Mouse (Mus musculus) embryonic facial prominence, embryonic 13.5 days (tissue): Measurements from ENCODE around the gene Zdhhc14. TPM values are rescaled to one million over a fixed set of nuclear protein-coding genes. Genes with fewer than 3 reads are reported as not detected.

Experiments
- ATAC-seq: fragments of 200-750 bp; cut with Nextera tagmentation; 2 replicates; pipeline ENCODE4 v1.8.0; 2017; ENCODE audit warnings: low read depth; ENCODE audit not compliant: insufficient number of reproducible peaks, insufficient read depth, low FRiP score, low TSS enrichment
- H3K27ac ChIP-seq: fragments of 300-500 bp; sonication (generic); 2 replicates; pipeline ENCODE4 v1.5.1; 2015; ENCODE audit warnings: moderate library complexity, mild to moderate bottlenecking, inconsistent platforms
- H3K27me3 ChIP-seq: fragments of 300-500 bp; sonication (generic); 2 replicates; pipeline ENCODE4 v1.6.1; 2015; ENCODE audit warnings: mild to moderate bottlenecking, inconsistent platforms
- H3K36me3 ChIP-seq: fragments of 300-500 bp; sonication (generic); 2 replicates; pipeline ENCODE4 v1.6.1; 2015; ENCODE audit warnings: mild to moderate bottlenecking, inconsistent platforms
- H3K4me1 ChIP-seq: fragments of 300-500 bp; sonication (generic); 2 replicates; pipeline ENCODE4 v1.6.1; 2015; ENCODE audit warnings: inconsistent platforms
- H3K4me2 ChIP-seq: fragments of 300-500 bp; sonication (generic); 2 replicates; pipeline ENCODE4 v1.6.1; 2015; ENCODE audit warnings: moderate library complexity, mild to moderate bottlenecking, inconsistent platforms
- H3K4me3 ChIP-seq: fragments of 300-500 bp; sonication (generic); 2 replicates; pipeline ENCODE4 v1.5.1; 2015; ENCODE audit warnings: mild to moderate bottlenecking, inconsistent platforms
- H3K9ac ChIP-seq: fragments of 300-500 bp; sonication (generic); 2 replicates; pipeline ENCODE4 v1.6.1; 2015; ENCODE audit warnings: mild to moderate bottlenecking, inconsistent platforms
- H3K9me3 ChIP-seq: fragments of 300-500 bp; sonication (generic); 2 replicates; pipeline ENCODE4 v1.6.1; 2016; ENCODE audit warnings: inconsistent platforms
- WGBS: fragments of 180-500 bp; shearing (Covaris S2); methylation state at CpG from one replicate; pipeline ENCODE4 v1.1.7; 2015; ENCODE audit warnings: mixed read lengths; 5-methylcytosine and 5-hydroxymethylcytosine counted together
- polyA plus RNA-seq: library from polyadenylated mRNA; unstranded; fragments of >200 nt; fragmentation: Nextera tagmentation; extraction: Ambion mirVana; gene quantifications from 2 replicates; pipeline ENCODE4 v1.2.1, GENCODE M21; 2015

The Zdhhc14 gene
- polyA plus RNA-seq, 1 experiment from 2014 or later, result 3.6 TPM

DNA sequence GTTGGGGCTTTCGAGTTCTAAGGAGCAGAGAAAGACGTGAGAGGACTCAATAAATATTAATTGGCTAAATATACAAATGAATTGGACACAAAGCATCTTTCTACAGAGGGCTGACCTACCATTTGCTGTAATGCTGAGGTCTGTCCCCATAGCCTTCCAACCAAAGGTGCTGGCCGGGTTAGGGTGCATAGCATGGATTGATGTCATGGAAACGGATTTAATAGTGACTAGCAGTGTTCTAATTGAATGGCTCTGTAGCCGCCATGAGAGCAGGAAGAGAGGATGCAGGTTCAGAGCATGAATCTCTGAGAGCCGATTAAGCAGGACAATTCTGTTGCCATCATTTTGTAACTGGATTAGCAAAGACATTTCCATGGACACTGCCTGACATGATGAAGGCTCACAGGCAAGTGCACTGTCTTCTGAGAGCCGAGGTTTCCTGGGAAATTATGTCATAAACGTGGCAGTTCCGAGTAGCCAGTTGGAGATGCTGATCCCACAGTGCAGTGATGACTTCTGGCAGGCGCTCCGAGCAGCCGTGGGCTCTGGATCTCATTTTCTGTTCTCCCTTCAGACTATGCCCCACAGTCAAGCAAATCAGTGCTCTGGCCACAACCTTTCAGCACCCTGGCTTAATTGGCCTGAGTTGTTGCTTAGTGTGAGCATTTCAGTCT, 91.3 kb downstream of the Zdhhc14 start:
- Histone ChIP-seq H3K9ac (no peak overlapping the region), H3K9me3 (no peaks in the 10 kb centered on the region), H3K4me1 (peaks cover 7% of the 10 kb centered on the region; the same call in 1 of the 2 replicates), H3K36me3 (no peaks in the 10 kb centered on the region), H3K4me2 (no peak overlapping the region), H3K27me3 (no peaks in the 10 kb centered on the region), H3K4me3 (no peak overlapping the region), H3K27ac (no peak overlapping the region)
- no peak for ATAC-seq
- WGBS, result 53% methylated on average over 12 of the region's 12 CpGs

DNA sequence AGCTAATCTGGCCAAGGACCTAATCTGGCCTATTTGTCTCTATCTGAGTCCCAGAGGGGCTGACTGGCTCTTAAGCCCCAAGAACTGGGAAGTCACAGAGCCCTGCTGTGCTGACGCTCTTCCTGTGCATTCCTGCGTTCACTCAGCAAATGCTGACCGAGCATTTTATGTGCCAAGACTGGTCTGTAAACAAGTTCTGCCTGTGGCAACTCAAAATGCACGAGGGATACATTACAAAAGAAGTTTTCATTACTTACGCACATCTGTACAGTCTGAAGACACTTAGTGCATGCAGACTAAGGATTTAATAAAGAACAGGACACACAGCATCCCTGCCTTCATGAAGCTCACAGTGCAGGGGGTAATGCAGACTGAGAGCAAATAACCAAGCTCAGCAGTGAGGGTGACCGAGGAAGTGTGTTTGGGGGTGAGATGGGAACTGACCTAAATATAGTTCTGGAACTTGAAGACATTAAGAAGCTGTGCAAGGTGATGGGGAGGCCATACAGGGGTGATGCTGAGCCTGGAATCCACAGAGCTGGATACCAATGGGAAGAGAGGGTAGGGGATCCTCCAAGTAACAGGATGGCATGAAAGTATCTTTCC, 99.3 kb downstream of the Zdhhc14 start:
- Histone ChIP-seq H3K9ac (no peak overlapping the region), H3K4me2 (no peak overlapping the region), H3K9me3 (no peaks in the 10 kb centered on the region), H3K27ac (peak overlapping the region; percentile 61), H3K4me3 (no peak overlapping the region), H3K36me3 (no peaks in the 10 kb centered on the region), H3K4me1 (peaks cover 18% of the 10 kb centered on the region), H3K27me3 (0 out of 2 replicates have a peak, but pooled peaks cover 3% of the 10 kb centered on the region)
- WGBS, result 24% methylated on average over 6 of the region's 6 CpGs
- ATAC-seq, result 0 out of 2 replicates have a peak, but pooled peaks have one; percentile 62

DNA sequence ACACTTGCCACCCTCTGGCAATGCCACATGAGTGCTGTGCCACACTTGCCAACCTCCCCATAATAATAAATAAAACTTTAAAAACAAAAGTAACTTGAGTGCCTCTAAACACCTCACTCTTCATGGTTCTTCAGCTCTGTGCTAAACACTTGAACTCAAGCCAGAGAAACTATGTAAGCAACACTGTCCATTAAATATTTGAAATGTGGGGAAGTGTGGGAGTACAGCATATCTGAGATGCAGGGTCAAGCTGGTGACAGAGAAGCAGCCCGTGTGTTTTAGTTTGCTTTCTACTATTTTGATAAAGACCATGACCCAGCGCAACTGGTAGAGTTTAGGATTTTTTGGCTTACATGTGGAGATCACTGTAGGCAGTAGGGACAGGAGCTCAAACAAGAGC, 100.7 kb downstream of the Zdhhc14 start:
- WGBS, result 79% methylated on average over 2 of the region's 2 CpGs

DNA sequence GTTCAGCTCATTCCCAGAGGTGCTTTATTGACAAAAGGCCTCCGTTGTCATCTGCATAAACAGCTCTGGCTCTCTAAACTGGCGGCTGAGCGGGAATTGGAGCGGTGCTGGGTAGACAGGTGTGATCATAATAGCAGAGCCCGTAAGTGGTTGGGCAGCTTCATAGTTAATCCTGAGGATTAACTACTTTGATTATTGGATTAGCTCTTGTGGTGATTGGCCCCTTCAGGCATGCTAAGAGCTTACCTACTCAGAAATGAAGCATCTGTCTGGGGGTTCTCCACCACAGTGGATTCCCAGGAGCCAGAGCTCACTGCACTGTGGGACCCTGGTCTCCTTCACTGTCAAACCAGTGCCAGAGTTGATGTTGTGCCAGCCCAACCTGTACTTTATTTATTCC, 102.7 kb downstream of the Zdhhc14 start:
- H3K36me3 ChIP-seq, result no peaks in the 10 kb centered on the region
- H3K4me2 ChIP-seq, result no peak overlapping the region
- no peak overlapping the region for H3K27ac ChIP-seq
- H3K9me3 ChIP-seq, result no peaks in the 10 kb centered on the region
- no peak overlapping the region for H3K9ac ChIP-seq
- H3K4me3 ChIP-seq, result no peak overlapping the region
- WGBS, result 65% methylated on average over 5 of the region's 5 CpGs
- H3K27me3 ChIP-seq, result 0 out of 2 replicates have a peak, but pooled peaks cover 3% of the 10 kb centered on the region
- H3K4me1 ChIP-seq, result peaks cover 24% of the 10 kb centered on the region
- ATAC-seq, result no peak

More for the DNA sequence above, 100.7 kb downstream of the Zdhhc14 start:
- ATAC-seq, result no peak
- H3K4me3 ChIP-seq, result no peak overlapping the region
- H3K9ac ChIP-seq, result no peak overlapping the region
- peaks cover 15% of the 10 kb centered on the region for H3K4me1 ChIP-seq
- 0 out of 2 replicates have a peak, but pooled peaks cover 3% of the 10 kb centered on the region for H3K27me3 ChIP-seq
- H3K9me3 ChIP-seq, result no peaks in the 10 kb centered on the region
- no peak overlapping the region for H3K4me2 ChIP-seq
- no peak overlapping the region for H3K27ac ChIP-seq
- H3K36me3 ChIP-seq, result no peaks in the 10 kb centered on the region

DNA sequence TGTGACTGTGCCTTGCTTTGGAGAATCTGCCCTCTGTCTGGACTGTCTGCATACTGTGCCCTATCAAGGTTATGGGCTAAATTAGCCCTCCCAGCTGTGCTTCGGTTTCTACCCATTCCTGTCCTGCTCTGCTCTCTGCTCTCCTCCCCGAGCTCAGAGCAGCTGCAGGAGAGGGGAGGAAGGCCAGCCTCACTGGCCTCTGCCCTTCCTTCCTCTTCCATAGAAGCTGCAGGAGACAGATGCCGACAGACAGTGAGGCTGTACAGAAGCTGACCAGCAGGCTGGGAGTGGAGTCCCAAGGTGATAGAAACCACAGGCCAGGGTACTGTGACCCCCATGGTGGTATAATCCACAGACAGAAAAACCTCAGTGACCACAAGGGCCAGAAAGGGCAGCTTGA, 104.1 kb downstream of the Zdhhc14 start:
- Histone ChIP-seq H3K4me1 (peaks cover 22% of the 10 kb centered on the region), H3K9ac (no peak overlapping the region), H3K36me3 (no peaks in the 10 kb centered on the region), H3K27me3 (0 out of 2 replicates have a peak, but pooled peaks cover 3% of the 10 kb centered on the region), H3K4me2 (no peak overlapping the region), H3K4me3 (no peak overlapping the region), H3K9me3 (no peaks in the 10 kb centered on the region), H3K27ac (no peak overlapping the region)
- no peak for ATAC-seq
- WGBS, result 35% methylated on average over 3 of the region's 3 CpGs

DNA sequence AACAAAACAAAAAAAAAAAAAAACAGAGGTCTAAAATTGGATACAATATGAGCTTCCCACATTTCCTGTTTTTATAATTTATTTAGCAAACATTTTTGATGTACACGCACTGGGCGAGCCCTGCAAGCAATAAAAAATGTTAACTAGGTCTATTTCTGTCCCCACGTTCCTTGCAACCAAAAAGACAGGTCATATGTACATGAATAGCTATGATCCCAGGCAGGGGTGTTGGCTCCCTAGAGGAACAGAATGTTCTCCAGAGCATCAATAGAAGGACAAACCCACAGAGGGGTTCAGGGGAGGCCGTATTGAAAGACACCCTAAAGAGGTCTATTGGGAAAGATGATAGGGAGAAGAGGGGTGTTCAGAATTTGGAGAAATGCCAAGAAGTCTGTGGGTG, 106.6 kb downstream of the Zdhhc14 start:
- H3K4me3 ChIP-seq, result no peak overlapping the region
- H3K4me1 ChIP-seq, result peaks cover 12% of the 10 kb centered on the region
- no peaks in the 10 kb centered on the region for H3K36me3 ChIP-seq
- no peak overlapping the region for H3K27ac ChIP-seq
- H3K27me3 ChIP-seq, result 0 out of 2 replicates have a peak, but pooled peaks cover 3% of the 10 kb centered on the region
- H3K9ac ChIP-seq, result no peak overlapping the region
- 61% methylated on average over 4 of the region's 4 CpGs for WGBS
- ATAC-seq, result no peak
- no peak overlapping the region for H3K4me2 ChIP-seq
- no peaks in the 10 kb centered on the region for H3K9me3 ChIP-seq

DNA sequence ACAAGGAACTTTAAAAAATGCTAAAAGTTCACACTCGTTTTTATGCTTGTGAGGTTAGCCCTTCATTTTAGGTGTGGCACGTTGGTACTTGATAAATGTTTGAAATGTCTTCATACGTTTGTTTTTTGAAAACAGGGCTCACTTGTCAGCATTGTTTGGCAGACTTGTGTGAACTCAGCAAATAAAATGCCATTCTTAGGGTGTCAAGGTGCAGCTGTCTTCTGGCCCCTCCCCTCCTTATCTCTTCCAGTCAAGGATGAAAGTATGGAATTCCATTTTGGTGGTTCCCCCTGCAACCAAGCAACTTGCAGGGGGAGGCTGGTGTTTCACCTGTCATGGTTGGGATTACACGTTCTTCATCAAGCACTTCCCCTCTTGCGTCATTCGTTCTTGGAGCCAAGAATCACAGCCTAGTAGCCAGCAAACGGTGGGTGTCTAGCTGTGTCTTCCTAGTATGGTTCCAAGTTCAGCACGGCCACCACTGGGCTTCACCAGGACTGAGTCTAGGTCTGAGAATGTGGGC, 108.2 kb downstream of the Zdhhc14 start:
- no peaks in the 10 kb centered on the region for H3K9me3 ChIP-seq
- no peaks in the 10 kb centered on the region for H3K36me3 ChIP-seq
- ATAC-seq, result no peak
- no peak overlapping the region for H3K27ac ChIP-seq
- no peak overlapping the region for H3K4me3 ChIP-seq
- 82% methylated on average over 8 of the region's 8 CpGs for WGBS
- 0 out of 2 replicates have a peak, but pooled peaks cover 3% of the 10 kb centered on the region for H3K27me3 ChIP-seq
- no peak overlapping the region for H3K4me2 ChIP-seq
- H3K9ac ChIP-seq, result no peak overlapping the region
- peaks cover 16% of the 10 kb centered on the region for H3K4me1 ChIP-seq

DNA sequence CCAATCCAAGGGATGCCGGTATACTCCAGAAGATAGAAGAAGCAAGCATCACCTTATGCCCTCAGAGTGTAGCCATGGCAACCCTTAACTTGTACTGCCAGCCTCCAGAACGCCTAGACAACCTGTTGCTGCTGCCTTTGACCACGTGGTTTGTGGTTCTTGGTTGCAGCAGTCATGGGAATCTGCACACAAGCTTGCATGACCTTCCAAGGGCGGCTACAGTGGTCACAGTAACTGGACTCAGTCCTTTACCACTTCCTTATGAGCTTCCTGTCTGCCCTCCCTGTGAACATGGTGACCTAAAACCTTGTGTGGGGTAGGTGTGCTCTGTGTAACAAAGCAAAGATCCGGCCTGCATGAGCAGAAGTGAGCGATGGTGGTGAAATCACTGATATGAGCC, 109.6 kb downstream of the Zdhhc14 start:
- 83% methylated on average over 6 of the region's 6 CpGs for WGBS
- H3K4me2 ChIP-seq, result no peak overlapping the region
- no peaks in the 10 kb centered on the region for H3K27me3 ChIP-seq
- H3K27ac ChIP-seq, result no peak overlapping the region
- peaks cover 16% of the 10 kb centered on the region for H3K4me1 ChIP-seq
- no peak overlapping the region for H3K9ac ChIP-seq
- no peaks in the 10 kb centered on the region for H3K36me3 ChIP-seq
- H3K9me3 ChIP-seq, result no peaks in the 10 kb centered on the region
- ATAC-seq, result no peak
- H3K4me3 ChIP-seq, result no peak overlapping the region

DNA sequence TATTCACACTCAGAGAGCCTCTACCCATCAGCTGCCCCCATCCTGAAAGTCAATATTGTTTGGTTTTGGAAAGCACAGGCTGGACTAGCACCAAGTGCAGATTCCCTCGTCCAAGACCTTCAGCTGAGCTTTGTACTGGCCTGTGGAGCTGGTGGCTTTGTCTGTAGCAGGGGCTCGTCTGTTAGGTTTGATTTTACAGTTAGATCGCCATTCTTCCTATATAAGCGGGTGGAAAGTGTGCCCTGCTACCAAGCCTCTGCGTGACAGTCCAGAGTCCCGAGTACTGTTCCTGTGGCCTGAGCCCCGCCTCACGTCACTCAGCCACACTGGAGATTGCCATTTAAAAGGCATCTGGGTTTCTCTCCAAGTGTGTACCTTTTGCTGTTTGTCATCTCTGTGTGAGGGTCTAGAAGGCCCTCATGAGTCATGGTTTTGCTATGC, 113.8 kb downstream of the Zdhhc14 start:
- Histone ChIP-seq H3K9ac (no peak overlapping the region), H3K4me1 (peaks cover 4% of the 10 kb centered on the region; the same call in 1 of the 2 replicates), H3K27me3 (no peaks in the 10 kb centered on the region), H3K4me3 (no peak overlapping the region), H3K27ac (no peak overlapping the region), H3K4me2 (no peak overlapping the region), H3K36me3 (no peaks in the 10 kb centered on the region), H3K9me3 (no peaks in the 10 kb centered on the region)
- ATAC-seq, result no peak
- WGBS, result 70% methylated on average over 8 of the region's 8 CpGs

DNA sequence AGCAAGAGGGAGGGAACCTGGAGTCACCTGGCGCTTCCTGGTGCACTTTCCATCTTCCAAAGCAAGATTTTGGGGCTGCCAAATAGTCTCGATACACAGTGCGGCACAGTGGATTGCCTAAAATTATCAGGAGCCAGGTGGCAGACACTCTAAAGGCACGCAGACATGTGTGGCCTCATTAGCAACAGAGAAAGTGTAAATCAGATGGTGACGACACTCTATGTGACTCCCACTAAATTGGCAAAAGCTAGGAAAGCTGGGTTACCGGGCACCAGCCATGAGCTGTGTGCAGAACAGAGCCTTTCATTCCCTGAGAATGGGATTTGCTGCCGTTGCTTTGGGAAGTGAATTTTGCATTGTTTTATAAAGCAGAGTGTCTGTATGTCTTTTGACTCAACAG, 115.0 kb downstream of the Zdhhc14 start:
- no peak overlapping the region for H3K9ac ChIP-seq
- no peaks in the 10 kb centered on the region for H3K36me3 ChIP-seq
- WGBS, result 87% methylated on average over 7 of the region's 7 CpGs
- H3K4me3 ChIP-seq, result no peak overlapping the region
- H3K27me3 ChIP-seq, result no peaks in the 10 kb centered on the region
- H3K27ac ChIP-seq, result no peak overlapping the region
- peaks cover 4% of the 10 kb centered on the region; the same call in 1 of the 2 replicates for H3K4me1 ChIP-seq
- ATAC-seq, result no peak
- no peaks in the 10 kb centered on the region for H3K9me3 ChIP-seq
- H3K4me2 ChIP-seq, result no peak overlapping the region

DNA sequence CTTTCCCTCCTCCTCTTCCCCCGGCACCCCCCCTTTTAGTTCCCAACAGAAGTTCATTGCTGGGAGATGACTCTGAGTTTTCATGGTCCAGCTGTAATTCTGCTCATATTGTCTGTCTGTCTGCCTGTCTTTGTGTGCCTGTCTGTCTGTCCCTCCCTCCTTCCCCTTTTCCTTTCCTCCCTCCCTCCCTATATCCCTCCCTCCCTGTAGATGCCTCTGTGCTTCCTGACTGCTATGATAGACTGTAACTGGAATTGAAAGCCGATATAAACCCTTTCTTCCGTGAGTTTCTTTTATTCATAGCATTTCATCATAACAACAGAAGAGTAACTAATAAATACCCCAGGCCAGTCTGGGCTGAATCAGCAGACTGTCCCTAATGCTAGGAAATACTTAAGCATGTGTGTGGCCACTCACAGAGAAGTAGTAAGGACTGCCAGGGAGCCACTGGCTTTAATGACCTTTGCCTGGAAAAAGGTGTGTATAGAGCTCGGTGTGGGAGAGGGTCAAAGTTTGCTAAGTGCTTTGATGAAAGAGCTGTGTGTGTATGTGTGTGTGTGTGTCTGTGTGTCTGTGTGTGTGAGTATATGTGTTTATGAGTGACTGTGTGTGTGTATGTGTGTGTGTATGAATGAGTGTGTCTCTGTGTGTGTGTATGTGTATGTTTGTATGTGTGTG, 117.7 kb downstream of the Zdhhc14 start:
- WGBS, result 78% methylated on average over 4 of the region's 4 CpGs

More for the DNA sequence above, 117.7 kb downstream of the Zdhhc14 start:
- Histone ChIP-seq H3K27me3 (no peaks in the 10 kb centered on the region), H3K9ac (no peak overlapping the region), H3K9me3 (no peaks in the 10 kb centered on the region), H3K4me1 (peaks cover 6% of the 10 kb centered on the region), H3K4me2 (no peak overlapping the region), H3K36me3 (no peaks in the 10 kb centered on the region), H3K27ac (no peak overlapping the region), H3K4me3 (no peak overlapping the region)
- ATAC-seq, result no peak
